Mouse (Mus musculus) testis, adult 2 months (tissue): Measurements from ENCODE around the gene Pfkm.

Experiments
- CTCF ChIP-seq: fragments of 200-500 bp; IDR thresholded peaks from 2 replicates; pipeline ENCODE4 v1.5.1; 2012; ENCODE audit warnings: low read depth, mild to moderate bottlenecking, inconsistent platforms, low read length, moderate library complexity; ENCODE audit not compliant: control insufficient read depth, insufficient read depth, insufficient replicate concordance
- POLR2A ChIP-seq: fragments of 200-500 bp; IDR thresholded peaks from 2 replicates; pipeline ENCODE4 v1.6.1; 2012; ENCODE audit warnings: low read depth, mild to moderate bottlenecking, inconsistent platforms, low read length, moderate library complexity; ENCODE audit not compliant: control insufficient read depth

DNA sequence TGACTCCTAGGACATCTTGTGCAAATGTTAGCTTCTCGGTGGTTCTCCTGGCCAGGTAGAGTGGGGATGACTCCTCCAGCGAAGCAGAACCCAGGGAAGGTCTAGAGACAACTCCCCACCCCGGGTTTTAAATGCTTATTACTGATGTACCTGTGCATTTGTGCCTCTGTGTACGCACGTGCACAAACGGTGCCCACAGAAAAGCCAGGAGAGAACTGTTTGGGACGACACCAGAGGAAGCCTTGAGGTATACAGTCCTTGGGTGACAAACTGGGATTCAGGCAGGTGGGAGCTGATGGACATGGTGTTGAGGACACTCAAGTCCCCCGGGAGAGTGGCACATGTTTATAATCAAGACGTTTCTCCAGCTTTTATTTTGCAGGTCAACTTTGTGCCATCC lies 78.5 kb downstream of the Pfkm start:
- TF ChIP-seq CTCF = no peak
- TF ChIP-seq POLR2A = no peak
